Mouse (Mus musculus) liver, adult 2 months (tissue): ENCODE measurements around the gene Ift57.

Source experiments
- CTCF ChIP-seq: fragments of 200-500 bp; IDR thresholded peaks from 2 replicates; pipeline ENCODE4 v1.5.1; 2011; ENCODE audit warnings: low read depth, low read length, control low read depth
- POLR2A ChIP-seq: fragments of 200-500 bp; IDR thresholded peaks from 2 replicates; pipeline ENCODE4 v1.6.1; 2011; ENCODE audit warnings: low read length, control low read depth; ENCODE audit not compliant: insufficient read depth; ENCODE audit errors: extremely low read depth

DNA sequence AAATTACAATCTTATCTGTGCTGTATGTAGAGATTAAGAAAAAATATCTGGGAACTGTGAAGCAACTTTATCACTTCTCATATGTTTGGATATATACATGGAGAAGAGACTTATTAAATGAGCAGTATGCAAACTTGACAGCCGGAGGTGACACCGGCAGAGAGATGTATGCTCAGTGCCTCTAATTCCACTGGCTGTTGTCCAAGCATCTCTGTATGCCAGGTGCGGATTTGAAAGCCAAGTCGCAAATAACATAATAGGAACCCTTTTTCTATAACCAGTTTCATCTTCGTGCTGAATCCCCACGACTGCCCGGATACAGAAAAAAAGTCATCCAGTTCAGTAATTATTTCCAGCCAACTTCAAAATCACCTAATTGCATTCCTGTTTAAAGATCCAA, 34.4 kb upstream of the Ift57 start:
- TF ChIP-seq POLR2A (no peak), CTCF (no peak)
